Mouse (Mus musculus): ENCODE results near the gene Fam173a. TPM values are rescaled to one million over a fixed set of nuclear protein-coding genes. Genes with fewer than 3 reads are reported as not detected.

Fam173a gene
- polyA plus RNA-seq, 1 experiment from 2014 or later: 95.7 TPM

DNA sequence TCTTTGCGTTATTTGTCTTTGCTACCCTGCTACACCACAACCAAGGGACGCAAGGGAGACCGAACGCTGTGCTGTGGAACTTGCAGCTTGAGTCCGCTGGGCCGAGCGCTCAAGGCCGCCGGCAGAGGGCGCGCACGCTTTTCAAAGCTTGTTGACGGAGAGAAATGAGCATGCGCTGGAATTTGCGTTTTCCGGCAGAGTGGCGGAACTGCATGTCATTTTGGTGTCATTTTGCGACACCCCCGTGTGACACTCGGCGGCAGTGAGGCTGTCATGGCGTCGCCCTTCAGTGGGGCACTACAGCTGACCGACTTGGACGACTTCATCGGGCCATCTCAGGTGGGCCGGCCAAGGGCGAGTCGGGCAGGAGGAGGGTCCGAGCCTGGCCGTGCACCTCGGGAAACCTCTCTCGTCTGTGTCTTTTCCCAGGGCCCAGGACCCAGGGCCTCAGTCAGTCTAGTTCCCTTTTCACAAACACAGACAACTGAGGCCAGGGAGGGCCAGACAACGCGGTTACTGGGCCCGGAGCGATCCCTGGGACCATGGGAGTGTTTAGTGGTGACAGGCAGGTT, 19.1 kb downstream of the Fam173a start, which contains the start of gene Narfl:
Gene Narfl (plus strand): TSS at position 228 of the 572 bp plus-strand sequence.
- peak within 1 kb of the TSS; percentile 60; the same call in 1 of the 2 replicates for H3K27ac ChIP-seq (replicated peaks)
- WGBS: under 1% methylated on average over 37 of the region's 37 CpGs
- H3K27me3 ChIP-seq: 0 out of 2 replicates have a peak, but pooled peaks cover 6% of the 10 kb centered on the region
- H3K4me3 ChIP-seq: peak within 1 kb of the TSS; percentile 86
- peaks cover 10% of the 10 kb centered on the region for H3K4me1 ChIP-seq (replicated peaks)
- peaks cover 11% of the 10 kb centered on the region; the same call in 1 of the 2 replicates for H3K36me3 ChIP-seq
- peak; percentile 86 for ATAC-seq (ENCODE audit: low FRiP score, low read depth)
- peak within 1 kb of the TSS; percentile 82 for H3K9ac ChIP-seq
- H3K9me3 ChIP-seq: no peaks in the 10 kb centered on the region
- peak within 1 kb of the TSS; percentile 85 for H3K4me2 ChIP-seq

DNA sequence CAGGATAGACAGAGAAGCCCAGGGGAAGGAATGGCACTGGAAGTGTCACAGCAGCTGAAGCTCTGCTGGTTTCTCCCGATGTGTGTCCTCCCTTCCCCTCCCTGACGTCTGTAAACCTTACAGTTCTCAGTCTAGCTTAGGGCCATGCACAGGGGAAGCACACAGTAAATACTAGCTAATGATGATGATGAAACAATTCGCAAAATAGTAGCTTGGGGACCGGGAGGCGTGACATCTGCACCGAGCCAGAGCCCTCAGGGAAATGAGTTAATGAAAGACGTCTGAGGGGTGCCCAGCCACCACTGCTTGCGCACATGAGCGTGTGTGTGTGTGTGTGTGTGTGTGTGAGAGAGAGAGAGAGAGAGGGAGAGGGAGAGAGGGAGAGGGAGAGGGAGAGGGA, 23.4 kb downstream of the Fam173a start:
- Histone ChIP-seq H3K4me2 (no peak overlapping the region), H3K9me3 (no peaks in the 10 kb centered on the region), H3K4me3 (no peak overlapping the region), H3K4me1 (replicated peaks) (peaks cover 3% of the 10 kb centered on the region), H3K9ac (no peak overlapping the region), H3K27ac (replicated peaks) (no peak overlapping the region), H3K36me3 (no peaks in the 10 kb centered on the region), H3K27me3 (peaks cover 9% of the 10 kb centered on the region; the same call in 1 of the 2 replicates)
- WGBS: 50% methylated on average over 9 of the region's 9 CpGs
- no peak for ATAC-seq (ENCODE audit: low FRiP score, low read depth)

DNA sequence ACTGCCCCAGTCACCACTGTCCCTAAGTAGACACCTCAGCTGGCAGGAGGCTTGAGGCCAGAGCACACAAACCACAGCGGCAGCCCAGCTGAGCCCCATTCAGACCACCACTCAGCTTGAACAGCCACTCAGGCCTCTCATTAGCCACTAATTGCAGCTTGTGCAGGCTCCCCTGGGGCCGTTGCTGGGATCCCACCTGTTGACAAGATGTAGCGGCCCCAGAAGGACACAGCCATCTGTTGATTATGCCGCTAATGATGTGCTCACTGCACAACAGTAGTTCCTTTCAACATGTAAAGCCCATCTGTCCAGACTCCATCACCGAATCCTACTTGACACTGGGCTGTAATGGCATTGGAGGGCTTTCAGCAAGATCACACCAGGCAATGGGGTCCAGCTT, 26.8 kb downstream of the Fam173a start:
- ATAC-seq (ENCODE audit: low FRiP score, low read depth): no peak
- 30% methylated on average over 5 of the region's 5 CpGs for WGBS
- Histone ChIP-seq H3K4me3 (no peak overlapping the region), H3K4me1 (replicated peaks) (no peaks in the 10 kb centered on the region), H3K9me3 (no peaks in the 10 kb centered on the region), H3K9ac (no peak overlapping the region), H3K27ac (replicated peaks) (no peak overlapping the region), H3K4me2 (no peak overlapping the region), H3K36me3 (no peaks in the 10 kb centered on the region), H3K27me3 (peaks cover 9% of the 10 kb centered on the region; the same call in 1 of the 2 replicates)

DNA sequence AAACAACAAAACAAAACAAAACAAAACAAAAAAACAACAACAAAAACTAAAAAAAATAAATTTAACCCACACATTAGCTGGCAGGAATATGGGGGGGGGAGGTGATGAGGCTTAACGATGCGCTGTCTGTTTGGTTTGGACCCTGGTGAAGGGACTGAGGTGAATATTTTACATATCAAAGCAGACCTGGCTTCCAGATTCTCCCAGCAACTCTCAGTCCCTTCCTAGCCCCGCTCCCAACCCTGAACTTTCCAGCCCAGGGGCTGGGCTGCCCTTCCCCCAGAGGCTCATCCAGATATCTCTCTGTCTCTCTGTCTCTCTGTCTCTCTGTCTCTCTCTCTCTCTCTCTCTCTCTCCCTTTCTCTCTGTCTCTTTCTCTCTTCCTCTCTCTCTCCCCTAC, 30.1 kb downstream of the Fam173a start:
- no peaks in the 10 kb centered on the region for H3K27me3 ChIP-seq
- no peak overlapping the region for H3K4me3 ChIP-seq
- 29% methylated on average over 3 of the region's 3 CpGs for WGBS
- no peak for ATAC-seq (ENCODE audit: low FRiP score, low read depth)
- no peak overlapping the region for H3K27ac ChIP-seq (replicated peaks)
- H3K36me3 ChIP-seq: no peaks in the 10 kb centered on the region
- H3K4me2 ChIP-seq: no peak overlapping the region
- no peaks in the 10 kb centered on the region for H3K9me3 ChIP-seq
- no peaks in the 10 kb centered on the region for H3K4me1 ChIP-seq (replicated peaks)
- no peak overlapping the region for H3K9ac ChIP-seq

DNA sequence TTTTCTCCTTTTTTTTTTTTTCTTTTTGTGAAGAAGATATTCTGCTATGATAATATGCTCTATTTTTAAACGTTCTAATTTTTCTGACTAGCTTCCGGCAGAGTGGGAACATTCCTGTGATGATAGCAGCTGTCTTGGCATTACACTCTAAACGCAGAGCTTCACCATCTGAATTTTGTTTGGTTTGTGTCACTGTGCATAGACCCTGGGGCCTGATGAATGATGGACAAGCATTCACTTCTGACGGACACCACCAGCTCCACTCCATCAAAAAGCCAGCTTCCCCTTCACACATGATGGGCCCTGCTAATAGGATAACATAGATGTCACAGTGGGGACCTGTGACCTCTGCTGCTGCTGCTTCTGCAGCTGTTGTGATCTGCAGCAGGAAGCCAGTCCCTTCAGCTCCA, 31.1 kb downstream of the Fam173a start:
- WGBS: 34% methylated on average over 4 of the region's 4 CpGs
- ATAC-seq (ENCODE audit: low FRiP score, low read depth): no peak
- Histone ChIP-seq H3K27ac (replicated peaks) (no peak overlapping the region), H3K4me2 (no peak overlapping the region), H3K4me1 (replicated peaks) (no peaks in the 10 kb centered on the region), H3K9me3 (no peaks in the 10 kb centered on the region), H3K4me3 (no peak overlapping the region), H3K36me3 (no peaks in the 10 kb centered on the region), H3K9ac (no peak overlapping the region), H3K27me3 (no peaks in the 10 kb centered on the region)

DNA sequence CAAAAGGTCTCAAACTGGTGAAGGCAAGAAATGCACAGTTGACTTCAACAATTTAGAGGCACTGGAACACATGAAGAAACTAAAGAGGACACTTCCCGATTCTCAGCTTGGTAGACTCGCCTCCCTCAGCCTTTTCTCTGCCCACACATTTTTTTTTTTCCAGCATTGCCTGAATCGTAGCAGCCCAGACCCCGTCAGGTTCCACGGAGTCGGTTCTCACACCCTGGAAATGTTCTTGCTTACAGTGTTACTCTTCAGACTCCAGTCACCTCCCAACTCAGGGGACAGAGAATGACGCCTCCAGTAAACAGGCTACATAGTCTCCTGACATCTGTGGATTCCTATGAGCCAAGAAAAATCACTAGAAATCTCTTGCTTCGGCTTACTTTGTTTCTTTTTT, 32.6 kb downstream of the Fam173a start:
- WGBS: 79% methylated on average over 8 of the region's 8 CpGs
- Histone ChIP-seq H3K27ac (replicated peaks) (no peak overlapping the region), H3K36me3 (no peaks in the 10 kb centered on the region), H3K4me2 (no peak overlapping the region), H3K27me3 (no peaks in the 10 kb centered on the region), H3K9me3 (no peaks in the 10 kb centered on the region), H3K4me3 (no peak overlapping the region), H3K4me1 (replicated peaks) (no peaks in the 10 kb centered on the region), H3K9ac (no peak overlapping the region)
- ATAC-seq (ENCODE audit: low FRiP score, low read depth): no peak

DNA sequence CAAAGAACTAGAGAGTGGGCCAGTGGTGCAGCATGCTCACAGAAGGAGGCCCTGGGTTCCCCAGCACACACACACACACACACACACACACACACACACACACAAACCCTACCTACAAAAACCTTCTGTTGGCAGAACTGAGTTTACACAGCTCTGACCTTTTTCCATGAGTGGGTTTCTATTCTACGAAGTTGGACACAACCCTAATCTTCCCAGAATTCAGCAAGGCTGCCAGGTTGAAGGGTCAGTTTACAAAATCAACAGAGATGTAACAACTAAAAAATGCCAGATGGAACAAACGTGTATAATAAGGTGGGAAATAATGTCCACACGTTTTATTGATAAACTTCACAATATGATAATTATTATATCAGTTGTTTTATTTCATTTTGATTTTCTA, 35.0 kb downstream of the Fam173a start:
- WGBS: 75% methylated on average over 3 of the region's 3 CpGs

DNA sequence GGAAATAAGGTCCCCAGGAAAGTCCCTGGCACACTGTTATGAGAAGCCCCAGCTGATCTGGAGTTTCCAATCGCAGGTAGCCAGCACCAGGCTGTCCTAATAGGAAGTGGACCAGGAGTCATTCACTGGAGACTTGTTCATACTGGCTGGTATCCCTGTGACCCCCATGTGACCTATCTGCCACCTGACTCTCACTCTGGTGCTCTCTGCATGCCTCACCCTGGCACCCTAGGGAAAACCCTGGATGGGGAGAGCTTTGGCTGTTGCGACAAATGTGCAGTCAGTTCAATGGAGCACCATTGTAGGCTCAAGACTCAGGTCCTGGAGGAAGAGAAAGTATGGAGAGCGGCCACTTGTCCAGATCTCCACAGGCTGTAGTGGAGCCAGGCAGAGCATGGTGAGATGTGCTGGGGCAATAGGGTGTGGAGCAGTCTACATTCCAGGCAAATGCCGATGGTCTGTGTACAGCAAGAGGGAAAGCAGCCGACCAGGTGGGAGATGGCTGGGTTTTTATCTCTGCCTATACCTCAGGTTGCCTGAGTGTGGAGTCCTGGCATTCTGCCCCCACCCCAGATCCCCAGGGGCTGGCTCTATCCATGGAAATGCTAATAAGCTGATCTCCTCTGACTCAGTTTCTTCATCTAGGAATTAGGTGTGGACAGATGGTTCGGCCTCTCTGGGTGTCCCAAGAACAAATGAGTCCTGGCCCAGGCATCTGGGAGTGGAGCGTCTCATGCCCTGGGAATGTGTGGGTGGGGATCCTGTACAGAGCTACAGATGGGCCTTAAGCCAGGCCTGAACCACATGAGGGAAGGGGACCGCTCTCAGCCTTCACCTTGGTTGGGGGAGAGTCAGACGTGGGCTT, 36.1 kb downstream of the Fam173a start:
- no peak overlapping the region for H3K27ac ChIP-seq (replicated peaks)
- H3K9ac ChIP-seq: no peak overlapping the region
- no peak overlapping the region for H3K4me3 ChIP-seq
- H3K9me3 ChIP-seq: no peaks in the 10 kb centered on the region
- 83% methylated on average over 9 of the region's 9 CpGs for WGBS
- no peak overlapping the region for H3K4me2 ChIP-seq
- H3K36me3 ChIP-seq: no peaks in the 10 kb centered on the region
- ATAC-seq (ENCODE audit: low FRiP score, low read depth): no peak
- no peaks in the 10 kb centered on the region for H3K27me3 ChIP-seq
- H3K4me1 ChIP-seq (replicated peaks): peaks cover 2% of the 10 kb centered on the region; the same call in 1 of the 2 replicates

More for the DNA sequence above, 35.0 kb downstream of the Fam173a start:
- Histone ChIP-seq H3K9ac (no peak overlapping the region), H3K27me3 (no peaks in the 10 kb centered on the region), H3K4me1 (replicated peaks) (no peaks in the 10 kb centered on the region), H3K36me3 (no peaks in the 10 kb centered on the region), H3K4me2 (no peak overlapping the region), H3K27ac (replicated peaks) (no peak overlapping the region), H3K9me3 (no peaks in the 10 kb centered on the region), H3K4me3 (no peak overlapping the region)
- no peak for ATAC-seq (ENCODE audit: low FRiP score, low read depth)

DNA sequence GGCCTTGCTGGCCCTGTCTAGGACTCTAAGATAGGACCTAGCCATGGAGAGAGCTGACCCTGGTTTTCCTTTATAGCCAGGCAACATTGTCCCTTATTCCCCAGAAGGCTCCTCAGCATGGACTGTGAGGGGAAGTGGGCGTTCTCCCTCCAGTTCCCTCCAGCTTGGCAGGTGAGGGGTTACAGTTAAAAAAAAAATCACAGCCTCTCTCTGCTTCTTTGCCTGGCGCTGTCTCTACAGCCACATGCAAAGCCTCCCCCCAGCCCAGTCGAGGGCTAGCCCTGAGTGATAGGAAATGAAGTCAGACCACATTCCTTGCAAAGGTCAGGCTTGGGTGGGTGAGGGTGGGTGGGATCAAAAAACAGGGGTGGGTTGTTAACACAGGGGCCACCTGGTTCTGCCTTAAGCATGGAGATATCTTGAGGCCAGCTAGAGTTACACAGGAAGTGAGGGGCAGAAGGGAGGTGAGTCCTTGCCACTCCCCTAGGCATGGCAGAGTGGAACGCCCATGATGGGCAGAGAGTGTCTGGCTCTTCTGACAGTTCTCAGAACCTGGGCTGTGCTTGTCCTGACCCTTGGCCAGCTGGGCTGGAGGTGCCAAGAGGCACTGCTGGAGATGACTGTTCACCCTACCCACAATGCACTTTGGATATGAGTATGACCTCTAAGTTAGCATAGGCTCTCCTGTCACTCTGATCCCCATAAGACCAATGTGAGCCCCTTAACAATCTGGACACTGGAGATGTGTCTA, 36.9 kb downstream of the Fam173a start:
- Histone ChIP-seq H3K27ac (replicated peaks) (no peak overlapping the region), H3K4me2 (no peak overlapping the region), H3K9me3 (no peaks in the 10 kb centered on the region), H3K9ac (no peak overlapping the region), H3K4me3 (no peak overlapping the region), H3K4me1 (replicated peaks) (peaks cover 7% of the 10 kb centered on the region; the same call in 1 of the 2 replicates), H3K27me3 (no peaks in the 10 kb centered on the region), H3K36me3 (no peaks in the 10 kb centered on the region)
- 77% methylated on average over 4 of the region's 4 CpGs for WGBS
- ATAC-seq (ENCODE audit: low FRiP score, low read depth): no peak

DNA sequence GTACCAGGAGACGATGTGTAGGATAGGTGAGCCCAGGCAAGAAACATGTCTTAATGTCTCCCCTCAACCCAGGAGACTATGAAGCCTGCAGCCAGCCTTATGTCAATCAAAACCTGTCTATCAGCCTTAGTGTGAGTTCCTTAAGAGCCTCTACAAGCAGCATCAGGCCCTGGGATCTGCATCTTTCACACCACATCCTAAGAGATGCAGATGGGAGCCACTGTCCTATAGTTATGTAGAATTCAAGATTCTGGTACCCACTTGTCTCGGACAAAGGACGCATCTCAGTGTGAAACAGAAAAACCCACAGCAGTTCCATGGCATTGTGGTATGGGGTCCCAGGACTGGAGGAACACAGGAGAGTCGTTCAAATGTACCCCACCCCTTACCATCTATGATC, 37.6 kb downstream of the Fam173a start:
- ATAC-seq (ENCODE audit: low FRiP score, low read depth): no peak
- 80% methylated on average over 4 of the region's 4 CpGs for WGBS
- Histone ChIP-seq H3K36me3 (no peaks in the 10 kb centered on the region), H3K9ac (no peak overlapping the region), H3K4me2 (no peak overlapping the region), H3K4me1 (replicated peaks) (peaks cover 7% of the 10 kb centered on the region; the same call in 1 of the 2 replicates), H3K27ac (replicated peaks) (no peak overlapping the region), H3K4me3 (no peak overlapping the region), H3K9me3 (no peaks in the 10 kb centered on the region), H3K27me3 (no peaks in the 10 kb centered on the region)

DNA sequence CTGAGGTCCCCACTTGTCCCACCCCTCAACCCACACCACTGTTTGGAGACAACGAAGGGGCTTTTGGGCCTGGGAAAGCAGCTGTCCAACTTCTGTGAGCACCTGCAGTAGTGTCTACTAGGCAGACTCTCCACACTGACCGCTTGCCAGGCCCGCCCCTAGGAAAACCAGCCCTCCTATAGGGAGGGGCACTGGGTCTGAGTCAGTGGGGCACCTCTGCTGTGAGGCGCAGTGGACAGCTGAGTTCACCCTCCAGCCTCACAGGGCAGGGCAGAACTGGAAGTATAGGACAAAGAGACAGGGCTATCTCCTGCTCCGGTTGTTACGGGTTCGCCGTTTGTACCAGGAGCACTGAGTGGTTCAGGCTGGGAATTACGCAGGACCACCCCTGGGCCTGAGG, 38.5 kb downstream of the Fam173a start, which contains the start of gene Msln:
Gene Msln (minus strand): TSS at position 138 of the 400 bp plus-strand sequence.
- Histone ChIP-seq H3K4me3 (no peak within 1 kb of the TSS), H3K9ac (no peak within 1 kb of the TSS), H3K36me3 (no peaks in the 10 kb centered on the region), H3K27ac (replicated peaks) (no peak within 1 kb of the TSS), H3K4me2 (no peak within 1 kb of the TSS), H3K27me3 (no peaks in the 10 kb centered on the region), H3K4me1 (replicated peaks) (peaks cover 7% of the 10 kb centered on the region; the same call in 1 of the 2 replicates), H3K9me3 (no peaks in the 10 kb centered on the region)
- ATAC-seq (ENCODE audit: low FRiP score, low read depth): no peak
- 88% methylated on average over 9 of the region's 9 CpGs for WGBS

DNA sequence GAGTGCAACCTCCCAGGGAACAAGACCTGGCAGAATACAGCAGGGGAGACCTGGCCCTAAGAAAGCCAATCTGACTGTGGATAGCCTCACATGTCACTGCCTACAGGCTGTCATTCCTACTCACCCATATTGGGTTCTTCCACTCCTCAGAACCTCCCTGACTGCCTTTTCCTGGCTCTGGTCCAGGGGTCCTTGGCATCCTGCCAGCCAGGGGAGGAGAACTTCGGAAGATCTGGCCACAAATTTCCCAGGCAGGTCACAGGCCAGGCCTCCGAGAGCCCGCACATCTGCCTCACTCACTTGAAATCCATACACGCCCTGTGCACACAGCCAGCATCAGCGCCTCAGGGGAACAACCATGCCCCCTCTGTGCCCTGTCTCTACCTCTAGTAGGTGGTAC, 41.3 kb downstream of the Fam173a start:
- Histone ChIP-seq H3K27me3 (no peaks in the 10 kb centered on the region), H3K4me2 (no peak overlapping the region), H3K4me1 (replicated peaks) (peaks cover 7% of the 10 kb centered on the region; the same call in 1 of the 2 replicates), H3K4me3 (no peak overlapping the region), H3K9me3 (no peaks in the 10 kb centered on the region), H3K27ac (replicated peaks) (no peak overlapping the region), H3K36me3 (no peaks in the 10 kb centered on the region), H3K9ac (no peak overlapping the region)
- WGBS: 57% methylated on average over 5 of the region's 5 CpGs
- ATAC-seq (ENCODE audit: low FRiP score, low read depth): no peak

Measured in hindbrain, embryonic 15.5 days (tissue).